Mouse (Mus musculus) spleen, adult 2 months (tissue): ENCODE data around the gene Exosc7. TPM values are rescaled to one million over a fixed set of nuclear protein-coding genes. Genes with fewer than 3 reads are reported as not detected.

ENCODE experiments used
- DNase-seq, 2 experiments: peaks; one replicate each; pipeline versions ENCODE4 v3.0.0 to v3.0.0-alpha.2; 2012 to 2021; ENCODE audit warnings: low spot score in 2 of 2, low read depth in 1 of 2
- H3K27ac ChIP-seq: fragments of 200-500 bp; 2 replicates; pipeline ENCODE4 v1.5.1; 2012; ENCODE audit warnings: low read length, inconsistent platforms; ENCODE audit not compliant: insufficient read depth
- H3K27me3 ChIP-seq: fragments of 200-500 bp; 2 replicates; pipeline ENCODE4 v1.6.1; 2012; ENCODE audit warnings: mild to moderate bottlenecking, moderate library complexity, low read length, inconsistent platforms; ENCODE audit not compliant: control insufficient read depth, insufficient read depth
- H3K36me3 ChIP-seq: fragments of 200-500 bp; 2 replicates; pipeline ENCODE4 v1.6.1; 2012; ENCODE audit warnings: mild to moderate bottlenecking, low read length, inconsistent platforms; ENCODE audit not compliant: control insufficient read depth, insufficient read depth
- H3K4me1 ChIP-seq: fragments of 200-500 bp; 2 replicates; pipeline ENCODE4 v1.6.1; 2011; ENCODE audit warnings: inconsistent platforms; ENCODE audit not compliant: control insufficient read depth, insufficient read depth, insufficient read length
- H3K4me3 ChIP-seq: fragments of 200-500 bp; 2 replicates; pipeline ENCODE4 v1.5.1; 2011; ENCODE audit warnings: mild to moderate bottlenecking, inconsistent platforms; ENCODE audit not compliant: insufficient read depth, insufficient read length; ENCODE audit errors: extremely low read depth
- CTCF ChIP-seq: fragments of 200-500 bp; IDR thresholded peaks from 2 replicates; pipeline ENCODE4 v1.5.1; 2011; ENCODE audit warnings: mild to moderate bottlenecking, inconsistent platforms; ENCODE audit not compliant: insufficient read depth, insufficient read length, insufficient replicate concordance; ENCODE audit errors: extremely low read depth
- POLR2A ChIP-seq: fragments of 200-500 bp; IDR thresholded peaks from 2 replicates; pipeline ENCODE4 v1.6.1; 2011; ENCODE audit warnings: low read depth, low read length, inconsistent platforms
- WGBS: fragments of 180-500 bp; shearing (Covaris S2); methylation state at CpG from one replicate; pipeline ENCODE4 v1.1.7; 2018; 5-methylcytosine and 5-hydroxymethylcytosine counted together
- polyA plus RNA-seq: library from polyadenylated mRNA; depleted of rRNA; stranded (reverse); fragments of >200 nt; gene quantifications from 2 replicates; pipeline ENCODE4 v1.2.3, GENCODE M21; 2012

Gene Exosc7
- polyA plus RNA-seq, 1 experiment: 15.2 TPM

GRCm38 (mm10) chr9:123162985-123163694, 50.1 kb downstream of the Exosc7 start:
- Histone ChIP-seq H3K27me3 (no peaks in the 10 kb centered on the region), H3K36me3 (no peaks in the 10 kb centered on the region), H3K4me1 (no peaks in the 10 kb centered on the region), H3K4me3 (no peak overlapping the region), H3K27ac (no peak overlapping the region)
- no peak for TF ChIP-seq CTCF
- TF ChIP-seq POLR2A: no peak
- WGBS: 94% methylated on average over 4 of the region's 4 CpGs
- no peak for DNase-seq

GRCm38 (mm10) chr9:123165781-123166443, 52.9 kb downstream of the Exosc7 start:
- H3K4me3 ChIP-seq: no peak overlapping the region
- WGBS: 91% methylated on average over 3 of the region's 3 CpGs
- no peaks in the 10 kb centered on the region for H3K27me3 ChIP-seq
- no peak overlapping the region for H3K27ac ChIP-seq
- H3K4me1 ChIP-seq: no peaks in the 10 kb centered on the region
- TF ChIP-seq POLR2A (no peak), CTCF (no peak)
- DNase-seq: no peak
- H3K36me3 ChIP-seq: no peaks in the 10 kb centered on the region

GRCm38 (mm10) chr9:123173760-123174159, 60.7 kb downstream of the Exosc7 start:
- Histone ChIP-seq H3K36me3 (no peaks in the 10 kb centered on the region), H3K4me3 (no peak overlapping the region), H3K27me3 (no peaks in the 10 kb centered on the region), H3K4me1 (no peaks in the 10 kb centered on the region), H3K27ac (no peak overlapping the region)
- no peak for DNase-seq
- WGBS: 78% methylated on average over 6 of the region's 6 CpGs
- no peak for TF ChIP-seq CTCF
- TF ChIP-seq POLR2A: no peak

GRCm38 (mm10) chr9:123174356-123174755, 61.3 kb downstream of the Exosc7 start:
- no peaks in the 10 kb centered on the region for H3K27me3 ChIP-seq
- H3K27ac ChIP-seq: no peak overlapping the region
- no peaks in the 10 kb centered on the region for H3K36me3 ChIP-seq
- no peaks in the 10 kb centered on the region for H3K4me1 ChIP-seq
- no peak for TF ChIP-seq CTCF
- TF ChIP-seq POLR2A: no peak
- 91% methylated on average over 4 of the region's 4 CpGs for WGBS
- no peak overlapping the region for H3K4me3 ChIP-seq
- no peak for DNase-seq

GRCm38 (mm10) chr9:123177380-123178048, 64.5 kb downstream of the Exosc7 start:
- TF ChIP-seq POLR2A (no peak), CTCF (no peak)
- no peak for DNase-seq
- Histone ChIP-seq H3K4me3 (no peak overlapping the region), H3K27ac (no peak overlapping the region), H3K36me3 (no peaks in the 10 kb centered on the region), H3K27me3 (no peaks in the 10 kb centered on the region), H3K4me1 (no peaks in the 10 kb centered on the region)
- 84% methylated on average over 9 of the region's 9 CpGs for WGBS

GRCm38 (mm10) chr9:123180003-123180402, 67.0 kb downstream of the Exosc7 start:
- no peaks in the 10 kb centered on the region for H3K36me3 ChIP-seq
- 89% methylated on average over 6 of the region's 6 CpGs for WGBS
- DNase-seq: no peak
- no peaks in the 10 kb centered on the region for H3K27me3 ChIP-seq
- H3K4me3 ChIP-seq: no peak overlapping the region
- H3K27ac ChIP-seq: no peak overlapping the region
- TF ChIP-seq POLR2A (no peak), CTCF (no peak)
- no peaks in the 10 kb centered on the region for H3K4me1 ChIP-seq

GRCm38 (mm10) chr9:123183226-123183625, 70.2 kb downstream of the Exosc7 start:
- H3K36me3 ChIP-seq: no peaks in the 10 kb centered on the region
- H3K27me3 ChIP-seq: no peaks in the 10 kb centered on the region
- no peaks in the 10 kb centered on the region for H3K4me1 ChIP-seq
- WGBS: 86% methylated on average over 8 of the region's 8 CpGs
- DNase-seq: no peak
- H3K4me3 ChIP-seq: no peak overlapping the region
- TF ChIP-seq POLR2A (no peak), CTCF (no peak)
- H3K27ac ChIP-seq: no peak overlapping the region
